Mouse (Mus musculus) liver, adult 2 months (tissue): Measurements from ENCODE around the gene Pagr1a.

Experiments
- CTCF ChIP-seq: fragments of 200-500 bp; IDR thresholded peaks from 2 replicates; pipeline ENCODE4 v1.5.1; 2011; ENCODE audit warnings: low read depth, low read length, control low read depth
- POLR2A ChIP-seq: fragments of 200-500 bp; IDR thresholded peaks from 2 replicates; pipeline ENCODE4 v1.6.1; 2011; ENCODE audit warnings: low read length, control low read depth; ENCODE audit not compliant: insufficient read depth; ENCODE audit errors: extremely low read depth

- TF ChIP-seq POLR2A (no peak), CTCF (no peak)
Observed at GRCm38 (mm10) chr7:127016081-127016480, 1.1 kb downstream of the Pagr1a start.
